In genomic region chr15:80082661-80083275, GRCm38 (mm10) we compare ENCODE assay signal across 8 mouse cellular contexts. TPM values are rescaled to one million over a fixed set of nuclear protein-coding genes. Genes with fewer than 3 reads are reported as not detected.
DNase-seq lines count a peak whose midpoint lies in the region; ATAC-seq and TF ChIP-seq lines count a peak whose summit lies in the region.

No protein-coding gene starts in this region.

- peak overlapping the region; percentile 84 for H3K4me2 ChIP-seq in kidney, postnatal 0 days (ENCODE audit: low read length)
- peak overlapping the region; percentile 73 for H3K4me2 ChIP-seq in midbrain, embryonic 13.5 days (replicated peaks)

- peaks cover 31% of the 10 kb centered on the region for H3K36me3 ChIP-seq in kidney, postnatal 0 days (ENCODE audit: insufficient read depth, low read length)
- peaks cover 47% of the 10 kb centered on the region for H3K36me3 ChIP-seq in hindbrain, embryonic 10.5 days
- peaks cover 42% of the 10 kb centered on the region for H3K36me3 ChIP-seq in midbrain, embryonic 13.5 days

- no peaks in the 10 kb centered on the region for H3K27me3 ChIP-seq in kidney, postnatal 0 days (ENCODE audit: insufficient read depth, low read length)
- no peaks in the 10 kb centered on the region for H3K27me3 ChIP-seq in hindbrain, embryonic 10.5 days (ENCODE audit: insufficient read depth, poor library complexity, severe bottlenecking)
- H3K27me3 ChIP-seq in midbrain, embryonic 13.5 days = no peaks in the 10 kb centered on the region

- no peaks in the 10 kb centered on the region for H3K9me3 ChIP-seq in kidney, postnatal 0 days (replicated peaks; ENCODE audit: low read length)
- no peaks in the 10 kb centered on the region for H3K9me3 ChIP-seq in hindbrain, embryonic 10.5 days
- no peaks in the 10 kb centered on the region for H3K9me3 ChIP-seq in midbrain, embryonic 13.5 days

- H3K4me3 ChIP-seq in kidney, postnatal 0 days (replicated peaks; ENCODE audit: low read depth, low read length) = peak overlapping the region; percentile 73
- H3K4me3 ChIP-seq in hindbrain, embryonic 10.5 days = peak overlapping the region; percentile 73
- H3K4me3 ChIP-seq in midbrain, embryonic 13.5 days (replicated peaks) = peak overlapping the region; percentile 80

- peaks cover 6% of the 10 kb centered on the region; the same call in 1 of the 2 replicates for H3K4me1 ChIP-seq in kidney, postnatal 0 days (replicated peaks; ENCODE audit: insufficient read depth, low read length)
- peaks cover 38% of the 10 kb centered on the region for H3K4me1 ChIP-seq in hindbrain, embryonic 10.5 days (replicated peaks)
- peaks cover 29% of the 10 kb centered on the region for H3K4me1 ChIP-seq in midbrain, embryonic 13.5 days (replicated peaks)

- no peak for TF ChIP-seq CTCF in kidney, postnatal 0 days (IDR thresholded peaks at IDR 0.05; ENCODE audit: low read depth)

- ATAC-seq in kidney, postnatal 0 days (replicated peaks; ENCODE audit: low FRiP score, low read depth) = peak; percentile 46
- ATAC-seq in midbrain, embryonic 13.5 days = no peak; the same call in 1 of the 2 replicates

- H3K9ac ChIP-seq in kidney, postnatal 0 days (ENCODE audit: low read depth, low read length) = peak overlapping the region; percentile 81
- peak overlapping the region; percentile 92 for H3K9ac ChIP-seq in midbrain, embryonic 13.5 days (replicated peaks)

- peak; percentile 64 for DNase-seq in kidney, postnatal 0 days (ENCODE audit: low spot score)
- no peak for DNase-seq in kidney, adult 8-10 months
- DNase-seq in ZHBTc4 (ENCODE audit: low read depth, low spot score) = peak; percentile 59
- DNase-seq in hindbrain, embryonic 10.5 days (ENCODE audit: low spot score) = peak; percentile 27
- no peak for DNase-seq in spleen, postnatal 10 days (ENCODE audit: low spot score in 2 of 2)
- DNase-seq in kidney, postnatal 10 days = no peak
- DNase-seq in thymus, postnatal 4 days = no peak

- peak overlapping the region; percentile 88 for H3K27ac ChIP-seq in kidney, postnatal 0 days
- H3K27ac ChIP-seq in hindbrain, embryonic 10.5 days = peak overlapping the region; percentile 90
- H3K27ac ChIP-seq in midbrain, embryonic 13.5 days = peak overlapping the region; percentile 87

- under 1% methylated on average over 21 of the region's 21 CpGs for WGBS in kidney, postnatal 0 days
- WGBS in hindbrain, embryonic 10.5 days = 0% methylated on average over 21 of the region's 21 CpGs
- WGBS in midbrain, embryonic 13.5 days = under 1% methylated on average over 21 of the region's 21 CpGs

RNA-seq across cellular contexts. Expression of gene Syngr1, which starts 8.4 kb away (rescaled TPM):
- polyA plus RNA-seq in kidney, postnatal 0 days (2015; fragmentation: Nextera tagmentation; extraction: Ambion mirVana) = 21.8 and 24.1 TPM in 2 replicates
- polyA plus RNA-seq in hindbrain, embryonic 10.5 days (2016; fragmentation: Nextera tagmentation; extraction: Ambion mirVana) = 7.6 and 7.7 TPM in 2 replicates
- 20.6 and 26.2 TPM in 2 replicates for polyA plus RNA-seq in midbrain, embryonic 13.5 days (2015; fragmentation: Nextera tagmentation; extraction: Ambion mirVana)

RNA-seq across cellular contexts. Expression of gene Rpl3, which starts 8.9 kb away (rescaled TPM):
- 970 and 975 TPM in 2 replicates for polyA plus RNA-seq in kidney, postnatal 0 days (2015; fragmentation: Nextera tagmentation; extraction: Ambion mirVana)
- polyA plus RNA-seq in hindbrain, embryonic 10.5 days (2016; fragmentation: Nextera tagmentation; extraction: Ambion mirVana) = 806 and 957 TPM in 2 replicates
- polyA plus RNA-seq in midbrain, embryonic 13.5 days (2015; fragmentation: Nextera tagmentation; extraction: Ambion mirVana) = 608 and 612 TPM in 2 replicates

RNA-seq across cellular contexts. Expression of gene Tab1, which starts 50.2 kb away (rescaled TPM):
- 27.7 and 31.8 TPM in 2 replicates for polyA plus RNA-seq in kidney, postnatal 0 days (2015; fragmentation: Nextera tagmentation; extraction: Ambion mirVana)
- 41.3 and 42.8 TPM in 2 replicates for polyA plus RNA-seq in hindbrain, embryonic 10.5 days (2016; fragmentation: Nextera tagmentation; extraction: Ambion mirVana)
- 41.1 and 43.0 TPM in 2 replicates for polyA plus RNA-seq in midbrain, embryonic 13.5 days (2015; fragmentation: Nextera tagmentation; extraction: Ambion mirVana)

Comparison
In these comparisons a context has a peak if more than half of its experiments do, and no peak if none do; other contexts are left out.
1. DNase-seq: peak in kidney, postnatal 0 days (single experiment), ZHBTc4 (single experiment) and hindbrain, embryonic 10.5 days (single experiment); none in kidney, adult 8-10 months (0 of 2), spleen, postnatal 10 days (0 of 2), kidney, postnatal 10 days (single experiment) and thymus, postnatal 4 days (single experiment).
2. Peak in every context shown above with its lines, with median percentiles within 50 percentile points of each other: H3K27ac ChIP-seq and H3K4me3 ChIP-seq.